Mouse (Mus musculus) thymus, adult 2 months (tissue): Measurements from ENCODE around the gene Max.

Experiments used
- CTCF ChIP-seq: fragments of 200-500 bp; IDR thresholded peaks from 2 replicates; pipeline ENCODE4 v1.5.1; 2012; ENCODE audit warnings: mild to moderate bottlenecking, control low read depth, low read length, moderate library complexity, borderline replicate concordance; ENCODE audit not compliant: control insufficient read depth, poor library complexity, insufficient read depth; ENCODE audit errors: extremely low read depth
- POLR2A ChIP-seq: fragments of 200-500 bp; IDR thresholded peaks from 2 replicates; pipeline ENCODE4 v1.6.1; 2012; ENCODE audit warnings: mild to moderate bottlenecking, low read length, control low read depth, moderate library complexity; ENCODE audit not compliant: control insufficient read depth, poor library complexity, insufficient read depth; ENCODE audit errors: extremely low read depth

- TF ChIP-seq POLR2A (no peak), CTCF (no peak)
Observed at GRCm38 (mm10) chr12:76901508-76902294, 60.3 kb downstream of the Max start.
